Mouse (Mus musculus): ENCODE results near the gene Prkg1. TPM values are rescaled to one million over a fixed set of nuclear protein-coding genes. Genes with fewer than 3 reads are reported as not detected.

Prkg1 gene
- total RNA-seq, 2 experiments from 2014 or later, result 8.2 to 13.4 TPM

GRCm38 (mm10) chr19:31046601-31047000 is 718.2 kb downstream of the Prkg1 start:
- DNase-seq, result no peak

- DNase-seq, result no peak
Measured at GRCm38 (mm10) chr19:31040948-31041847, 723.6 kb downstream of the Prkg1 start.

GRCm38 (mm10) chr19:31038951-31039350 is 725.9 kb downstream of the Prkg1 start:
- DNase-seq, result no peak

GRCm38 (mm10) chr19:31031596-31031995 is 733.2 kb downstream of the Prkg1 start:
- DNase-seq, result no peak

GRCm38 (mm10) chr19:31026797-31027196 is 738.0 kb downstream of the Prkg1 start:
- no peak for DNase-seq

- DNase-seq, result no peak
Measured at GRCm38 (mm10) chr19:31011528-31012133, 753.2 kb downstream of the Prkg1 start.

GRCm38 (mm10) chr19:30998572-30998971 is 766.3 kb downstream of the Prkg1 start:
- DNase-seq, result no peak

- DNase-seq, result no peak
Measured at GRCm38 (mm10) chr19:30990390-30990789, 774.4 kb downstream of the Prkg1 start.

GRCm38 (mm10) chr19:30982436-30982835 is 782.4 kb downstream of the Prkg1 start:
- DNase-seq, result no peak

- no peak for DNase-seq
Measured at GRCm38 (mm10) chr19:30978096-30978495, 786.7 kb downstream of the Prkg1 start.

GRCm38 (mm10) chr19:30950610-30951009 is 814.2 kb downstream of the Prkg1 start:
- DNase-seq, result no peak

GRCm38 (mm10) chr19:30948202-30948601 is 816.6 kb downstream of the Prkg1 start:
- no peak for DNase-seq

GRCm38 (mm10) chr19:30942369-30942992 is 822.4 kb downstream of the Prkg1 start:
- DNase-seq, result no peak

GRCm38 (mm10) chr19:30938058-30938457 is 826.8 kb downstream of the Prkg1 start:
- no peak for DNase-seq

GRCm38 (mm10) chr19:30931469-30932192 is 833.2 kb downstream of the Prkg1 start:
- no peak for DNase-seq

- DNase-seq, result no peak
Measured at GRCm38 (mm10) chr19:30924032-30924431, 840.8 kb downstream of the Prkg1 start.

- no peak for DNase-seq
Measured at GRCm38 (mm10) chr19:30902290-30902689, 862.5 kb downstream of the Prkg1 start.

GRCm38 (mm10) chr19:30901025-30901424 is 863.8 kb downstream of the Prkg1 start:
- DNase-seq, result no peak

GRCm38 (mm10) chr19:30890377-30890776 is 874.5 kb downstream of the Prkg1 start:
- no peak for DNase-seq

- DNase-seq, result no peak
Measured at GRCm38 (mm10) chr19:30889851-30890250, 875.0 kb downstream of the Prkg1 start.

GRCm38 (mm10) chr19:30861441-30861840 is 903.4 kb downstream of the Prkg1 start:
- no peak for DNase-seq

GRCm38 (mm10) chr19:30851023-30851422 is 913.8 kb downstream of the Prkg1 start:
- no peak for DNase-seq
